Mouse (Mus musculus): Measurements from ENCODE around the gene Acy3. TPM values are rescaled to one million over a fixed set of nuclear protein-coding genes. Genes with fewer than 3 reads are reported as not detected.
A peak's percentile ranks its signal among the peaks of the same experiment; 100 is the strongest.

The Acy3 gene
- polyA plus RNA-seq, 1 experiment from 2014 or later: 47.5 TPM

DNA sequence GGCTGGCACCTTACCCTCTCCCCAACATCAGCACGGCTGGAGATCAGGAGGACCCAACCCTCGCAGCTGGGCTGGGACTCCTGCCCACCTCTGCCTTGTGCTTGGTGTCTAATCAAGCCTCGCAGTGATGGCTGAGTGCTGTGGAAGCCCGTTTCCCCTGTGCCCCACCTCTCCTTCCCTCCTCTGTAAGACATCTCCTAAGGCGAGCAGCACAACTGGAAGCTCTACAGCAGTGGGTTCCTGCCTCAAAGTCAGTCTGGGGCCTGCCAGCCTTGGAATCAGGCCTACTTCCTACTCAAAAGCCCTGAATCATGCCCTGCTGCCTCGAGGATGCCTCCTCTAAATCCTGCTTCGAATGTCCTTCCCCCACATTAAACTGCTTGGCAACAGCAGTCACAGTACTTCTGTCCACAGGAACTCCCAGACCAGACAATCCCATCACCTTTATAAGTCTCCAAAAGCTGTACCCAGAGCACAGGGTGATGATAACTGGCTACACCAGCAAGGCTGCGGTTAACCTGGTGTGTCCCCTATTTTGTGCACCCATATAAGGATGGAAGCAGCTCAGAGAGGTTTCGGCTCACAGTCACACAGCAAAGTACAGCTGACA, 12.9 kb downstream of the Acy3 start:
- H3K4me3 ChIP-seq (ENCODE audit: low read length): peak overlapping the region; percentile 64; the same call in 1 of the 2 replicates
- WGBS: 77% methylated on average over 9 of the region's 9 CpGs
- H3K27ac ChIP-seq (ENCODE audit: low read length): no peak overlapping the region

DNA sequence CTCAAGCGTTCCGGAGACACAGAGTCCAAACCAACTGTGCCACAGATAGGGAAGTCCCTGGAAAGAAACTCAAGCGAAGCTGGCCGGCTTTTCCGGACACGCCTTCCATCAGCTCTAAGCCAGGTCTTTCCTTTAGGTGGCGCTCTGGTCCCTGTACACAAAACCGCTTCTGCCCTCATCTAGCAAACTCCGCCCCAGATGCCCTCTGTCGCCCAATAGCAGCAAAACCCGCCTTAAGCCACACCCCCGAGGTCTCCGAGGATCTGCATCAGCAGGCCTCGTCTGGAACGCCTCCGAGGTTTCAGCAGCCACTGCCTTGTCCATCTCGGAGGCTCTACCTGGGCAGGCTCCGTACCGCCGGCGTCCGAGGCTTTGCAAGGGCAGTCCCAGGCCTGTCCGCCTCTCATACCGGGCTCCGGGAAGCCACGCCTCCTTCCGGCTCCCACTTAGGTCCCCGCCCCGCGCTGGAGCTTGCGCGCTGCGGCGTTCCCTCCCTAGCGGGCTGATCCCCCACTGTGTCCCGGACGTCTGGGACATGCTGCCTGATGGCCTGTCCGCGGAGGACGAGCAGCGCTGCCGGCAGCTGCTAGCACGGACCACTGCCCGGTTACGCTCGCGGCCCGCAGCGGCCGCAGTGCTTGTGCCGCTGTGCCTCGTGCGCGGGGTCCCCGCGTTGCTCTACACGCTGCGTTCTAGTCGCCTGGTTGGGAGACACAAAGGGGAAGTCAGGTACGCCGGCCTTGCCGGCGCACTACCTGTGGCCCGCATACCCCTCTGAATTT, 13.9 kb downstream of the Acy3 start, which contains the start of the genes Nudt8 and Gm49405:
TSS of gene Nudt8 (plus strand) at position 462 of the 782 bp plus-strand sequence.
TSS of gene Gm49405 (plus strand) at position 508 of the 782 bp plus-strand sequence.
- no peaks in the 10 kb centered on the region for H3K9me3 ChIP-seq (ENCODE audit: low read length)
- 0% methylated on average over 64 of the region's 64 CpGs for WGBS
- peak; percentile 94 for ATAC-seq (ENCODE audit: low FRiP score, low TSS enrichment)
- H3K36me3 ChIP-seq (ENCODE audit: insufficient read depth, low read length): no peaks in the 10 kb centered on the region
- peaks cover 40% of the 10 kb centered on the region for H3K4me1 ChIP-seq (ENCODE audit: insufficient read depth, low read length)
- H3K4me3 ChIP-seq (ENCODE audit: low read length): peak within 1 kb of the TSS; percentile 64
- H3K9ac ChIP-seq (replicated peaks; ENCODE audit: low read length): peak within 1 kb of the TSS; percentile 83
- H3K27ac ChIP-seq (ENCODE audit: low read length): peak within 1 kb of the TSS; percentile 99
- peak within 1 kb of the TSS; percentile 82 for H3K4me2 ChIP-seq (replicated peaks; ENCODE audit: low read depth, low read length)
- H3K27me3 ChIP-seq (ENCODE audit: insufficient read depth, low read length): no peaks in the 10 kb centered on the region

More for the DNA sequence above, 12.9 kb downstream of the Acy3 start:
- no peak for ATAC-seq (ENCODE audit: low FRiP score, low TSS enrichment)
- H3K27me3 ChIP-seq (ENCODE audit: insufficient read depth, low read length): no peaks in the 10 kb centered on the region
- H3K4me1 ChIP-seq (ENCODE audit: insufficient read depth, low read length): peaks cover 43% of the 10 kb centered on the region
- H3K9me3 ChIP-seq (ENCODE audit: low read length): no peaks in the 10 kb centered on the region
- peak overlapping the region; percentile 22 for H3K9ac ChIP-seq (replicated peaks; ENCODE audit: low read length)
- peak overlapping the region; percentile 82 for H3K4me2 ChIP-seq (replicated peaks; ENCODE audit: low read depth, low read length)
- H3K36me3 ChIP-seq (ENCODE audit: insufficient read depth, low read length): no peaks in the 10 kb centered on the region

DNA sequence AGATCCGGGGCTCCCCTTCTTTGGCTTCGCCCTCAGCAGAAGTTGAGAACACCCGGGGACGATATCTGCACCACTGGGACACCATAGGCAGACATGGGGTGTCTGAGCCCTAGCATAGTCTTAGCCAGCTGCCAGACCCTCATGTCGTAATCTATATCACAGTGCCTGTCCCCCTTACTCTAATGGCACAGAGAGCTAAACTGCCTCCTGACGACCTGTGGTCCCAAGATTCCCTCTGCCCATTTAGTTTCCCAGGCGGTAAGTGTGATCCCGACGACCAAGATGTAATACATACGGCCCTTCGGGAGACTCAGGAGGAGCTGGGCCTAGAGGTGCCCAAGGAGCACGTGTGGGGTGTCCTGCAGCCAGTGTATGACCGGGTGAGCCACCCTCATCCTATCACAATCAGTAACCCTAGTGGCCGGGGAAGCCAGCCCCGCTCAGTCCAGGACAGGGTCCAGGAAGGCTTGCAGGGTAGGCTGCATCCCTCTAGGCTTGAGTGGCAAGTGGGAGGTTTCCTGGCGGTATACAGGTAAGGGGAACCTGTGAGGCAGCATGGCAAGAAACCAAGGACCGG, 14.7 kb downstream of the Acy3 start:
- Histone ChIP-seq H3K9me3 (ENCODE audit: low read length) (no peaks in the 10 kb centered on the region), H3K27ac (ENCODE audit: low read length) (peak overlapping the region; percentile 99), H3K4me3 (ENCODE audit: low read length) (peak overlapping the region; percentile 64), H3K9ac (replicated peaks; ENCODE audit: low read length) (peak overlapping the region; percentile 83), H3K4me2 (replicated peaks; ENCODE audit: low read depth, low read length) (peak overlapping the region; percentile 82), H3K36me3 (ENCODE audit: insufficient read depth, low read length) (peaks cover 3% of the 10 kb centered on the region), H3K27me3 (ENCODE audit: insufficient read depth, low read length) (no peaks in the 10 kb centered on the region), H3K4me1 (ENCODE audit: insufficient read depth, low read length) (peaks cover 33% of the 10 kb centered on the region)
- WGBS: 11% methylated on average over 17 of the region's 17 CpGs
- ATAC-seq (ENCODE audit: low FRiP score, low TSS enrichment): 0 out of 2 replicates have a peak, but pooled peaks have one; percentile 20

DNA sequence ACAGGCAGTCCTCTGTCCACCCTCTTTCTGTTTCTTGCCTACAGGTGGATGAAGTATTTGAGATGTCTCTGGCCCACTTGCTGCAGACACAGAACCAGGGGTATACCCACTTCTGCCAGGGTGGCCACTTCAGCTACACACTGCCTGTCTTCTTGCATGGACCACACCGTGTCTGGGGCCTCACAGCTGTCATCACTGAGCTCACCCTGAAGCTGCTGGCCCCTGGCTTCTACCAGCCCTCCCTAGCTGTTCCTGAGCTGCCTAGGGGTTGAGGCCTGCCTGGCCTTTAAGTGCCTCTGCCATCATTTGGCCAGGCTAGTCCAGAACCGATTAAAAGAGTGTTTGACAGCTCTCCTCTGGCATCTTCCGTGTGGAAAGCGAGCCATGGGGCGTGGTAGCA, 15.4 kb downstream of the Acy3 start:
- 76% methylated on average over 5 of the region's 5 CpGs for WGBS
- Histone ChIP-seq H3K4me3 (ENCODE audit: low read length) (no peak overlapping the region), H3K9ac (replicated peaks; ENCODE audit: low read length) (peak overlapping the region; percentile 83; the same call in 1 of the 2 replicates), H3K27me3 (ENCODE audit: insufficient read depth, low read length) (no peaks in the 10 kb centered on the region), H3K36me3 (ENCODE audit: insufficient read depth, low read length) (peaks cover 11% of the 10 kb centered on the region), H3K9me3 (ENCODE audit: low read length) (no peaks in the 10 kb centered on the region), H3K4me1 (ENCODE audit: insufficient read depth, low read length) (peaks cover 26% of the 10 kb centered on the region), H3K27ac (ENCODE audit: low read length) (no peak overlapping the region; the same call in 1 of the 2 replicates), H3K4me2 (replicated peaks; ENCODE audit: low read depth, low read length) (no peak overlapping the region)
- no peak for ATAC-seq (ENCODE audit: low FRiP score, low TSS enrichment)

DNA sequence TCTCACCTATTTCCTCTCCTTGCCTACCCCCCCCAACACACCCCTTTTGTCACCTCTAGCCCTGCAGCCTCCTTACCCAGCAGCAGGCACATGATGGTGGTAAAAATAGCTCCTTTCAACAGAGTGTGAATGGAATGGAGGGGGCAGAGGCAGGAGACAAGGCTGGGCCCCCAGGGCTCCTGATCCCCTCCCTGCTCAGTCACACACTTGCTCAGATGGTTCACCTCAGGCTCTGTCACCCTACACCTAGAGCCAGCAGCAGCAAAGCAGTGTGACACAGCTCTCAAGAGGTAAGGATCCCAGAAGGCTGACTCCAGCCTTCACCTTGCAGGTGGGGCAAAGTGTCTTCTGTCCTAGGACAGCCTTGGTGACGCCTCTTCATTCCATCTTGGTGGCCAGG, 16.7 kb downstream of the Acy3 start, which contains the start of gene Doc2g:
TSS of gene Doc2g (plus strand) at position 202 of the 400 bp plus-strand sequence.
- Histone ChIP-seq H3K36me3 (ENCODE audit: insufficient read depth, low read length) (peaks cover 24% of the 10 kb centered on the region), H3K9ac (replicated peaks; ENCODE audit: low read length) (no peak within 1 kb of the TSS), H3K4me3 (ENCODE audit: low read length) (no peak within 1 kb of the TSS), H3K4me2 (replicated peaks; ENCODE audit: low read depth, low read length) (no peak within 1 kb of the TSS), H3K9me3 (ENCODE audit: low read length) (no peaks in the 10 kb centered on the region), H3K27ac (ENCODE audit: low read length) (no peak within 1 kb of the TSS), H3K27me3 (ENCODE audit: insufficient read depth, low read length) (no peaks in the 10 kb centered on the region), H3K4me1 (ENCODE audit: insufficient read depth, low read length) (peaks cover 20% of the 10 kb centered on the region)
- no peak for ATAC-seq (ENCODE audit: low FRiP score, low TSS enrichment)
- 78% methylated on average over 1 of the region's 1 CpGs for WGBS

- WGBS: 71% methylated on average over 12 of the region's 12 CpGs
- Histone ChIP-seq H3K27ac (ENCODE audit: low read length) (no peak overlapping the region), H3K4me1 (ENCODE audit: insufficient read depth, low read length) (peaks cover 20% of the 10 kb centered on the region), H3K9me3 (ENCODE audit: low read length) (no peaks in the 10 kb centered on the region), H3K27me3 (ENCODE audit: insufficient read depth, low read length) (no peaks in the 10 kb centered on the region), H3K36me3 (ENCODE audit: insufficient read depth, low read length) (peaks cover 30% of the 10 kb centered on the region), H3K9ac (replicated peaks; ENCODE audit: low read length) (no peak overlapping the region), H3K4me3 (ENCODE audit: low read length) (no peak overlapping the region), H3K4me2 (replicated peaks; ENCODE audit: low read depth, low read length) (no peak overlapping the region)
- no peak for ATAC-seq (ENCODE audit: low FRiP score, low TSS enrichment)
Observed at GRCm38 (mm10) chr19:4003641-4004040, 17.3 kb downstream of the Acy3 start.

GRCm38 (mm10) chr19:4004331-4004730, 18.0 kb downstream of the Acy3 start:
- peaks cover 19% of the 10 kb centered on the region for H3K4me1 ChIP-seq (ENCODE audit: insufficient read depth, low read length)
- H3K27me3 ChIP-seq (ENCODE audit: insufficient read depth, low read length): no peaks in the 10 kb centered on the region
- no peak for ATAC-seq (ENCODE audit: low FRiP score, low TSS enrichment)
- no peak overlapping the region for H3K4me2 ChIP-seq (replicated peaks; ENCODE audit: low read depth, low read length)
- H3K27ac ChIP-seq (ENCODE audit: low read length): no peak overlapping the region
- H3K36me3 ChIP-seq (ENCODE audit: insufficient read depth, low read length): peaks cover 36% of the 10 kb centered on the region
- 83% methylated on average over 15 of the region's 15 CpGs for WGBS
- H3K9ac ChIP-seq (replicated peaks; ENCODE audit: low read length): no peak overlapping the region
- H3K4me3 ChIP-seq (ENCODE audit: low read length): no peak overlapping the region
- no peaks in the 10 kb centered on the region for H3K9me3 ChIP-seq (ENCODE audit: low read length)

DNA sequence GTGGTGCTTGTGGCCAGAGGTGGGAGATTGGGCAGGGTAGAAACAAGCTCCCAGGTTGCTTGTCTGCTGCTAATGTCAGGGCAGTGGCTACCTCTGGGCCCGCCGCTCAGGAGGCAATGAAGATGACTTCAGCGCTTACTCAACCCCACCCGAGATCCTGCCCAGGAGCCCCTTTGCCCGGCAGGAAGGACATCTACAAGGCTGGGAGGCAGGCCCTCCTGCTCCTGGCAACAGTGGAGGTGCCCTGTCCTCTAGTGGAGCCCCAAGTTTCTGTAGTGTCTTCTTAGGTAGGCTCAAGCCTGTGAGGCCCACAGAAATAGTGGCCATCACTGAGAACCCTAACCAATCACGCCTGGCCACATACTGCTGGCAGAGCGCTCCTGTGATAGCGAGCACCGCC, 18.7 kb downstream of the Acy3 start:
- Histone ChIP-seq H3K4me2 (replicated peaks; ENCODE audit: low read depth, low read length) (no peak overlapping the region), H3K27ac (ENCODE audit: low read length) (no peak overlapping the region), H3K36me3 (ENCODE audit: insufficient read depth, low read length) (peaks cover 44% of the 10 kb centered on the region), H3K9me3 (ENCODE audit: low read length) (no peaks in the 10 kb centered on the region), H3K4me3 (ENCODE audit: low read length) (no peak overlapping the region), H3K4me1 (ENCODE audit: insufficient read depth, low read length) (peaks cover 15% of the 10 kb centered on the region), H3K9ac (replicated peaks; ENCODE audit: low read length) (no peak overlapping the region), H3K27me3 (ENCODE audit: insufficient read depth, low read length) (no peaks in the 10 kb centered on the region)
- no peak for ATAC-seq (ENCODE audit: low FRiP score, low TSS enrichment)
- 84% methylated on average over 9 of the region's 9 CpGs for WGBS

DNA sequence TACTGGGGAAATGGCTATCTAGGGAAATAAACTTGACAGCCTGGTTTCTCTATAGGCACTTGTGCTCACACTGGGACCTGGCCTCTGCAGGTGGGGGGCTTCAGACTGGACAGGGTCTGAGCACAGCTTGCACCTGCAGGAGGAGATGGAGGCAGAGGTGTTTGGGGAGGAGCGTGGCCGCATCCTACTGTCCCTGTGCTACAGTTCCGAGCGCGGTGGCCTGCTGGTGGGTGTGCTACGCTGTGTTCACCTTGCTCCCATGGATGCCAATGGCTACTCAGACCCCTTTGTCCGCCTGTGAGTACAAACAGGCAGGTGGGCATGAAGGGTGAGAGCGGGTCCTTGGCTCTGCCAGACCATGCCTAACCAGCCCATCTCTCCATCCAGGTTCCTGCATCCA, 19.6 kb downstream of the Acy3 start:
- Histone ChIP-seq H3K4me3 (ENCODE audit: low read length) (no peak overlapping the region), H3K27me3 (ENCODE audit: insufficient read depth, low read length) (no peaks in the 10 kb centered on the region), H3K36me3 (ENCODE audit: insufficient read depth, low read length) (peaks cover 50% of the 10 kb centered on the region), H3K27ac (ENCODE audit: low read length) (no peak overlapping the region), H3K9ac (replicated peaks; ENCODE audit: low read length) (no peak overlapping the region), H3K9me3 (ENCODE audit: low read length) (no peaks in the 10 kb centered on the region), H3K4me2 (replicated peaks; ENCODE audit: low read depth, low read length) (no peak overlapping the region), H3K4me1 (ENCODE audit: insufficient read depth, low read length) (peaks cover 12% of the 10 kb centered on the region)
- 97% methylated on average over 8 of the region's 8 CpGs for WGBS
- no peak for ATAC-seq (ENCODE audit: low FRiP score, low TSS enrichment)
